Mouse (Mus musculus): Measurements from ENCODE around the gene Fat3. TPM values are rescaled to one million over a fixed set of nuclear protein-coding genes. Genes with fewer than 3 reads are reported as not detected.

Gene Fat3
- polyA plus RNA-seq, 1 experiment from 2014 or later = 0.44 TPM

- no peak overlapping the region for H3K4me3 ChIP-seq (ENCODE audit: low read length)
- no peaks in the 10 kb centered on the region for H3K4me1 ChIP-seq (ENCODE audit: control insufficient read depth, insufficient read depth, low read length)
- no peaks in the 10 kb centered on the region for H3K27me3 ChIP-seq (replicated peaks; ENCODE audit: control insufficient read depth, insufficient read depth, low read length)
- no peak overlapping the region for H3K9ac ChIP-seq (ENCODE audit: low read depth, low read length)
- no peaks in the 10 kb centered on the region for H3K36me3 ChIP-seq (ENCODE audit: control insufficient read depth, insufficient read depth, low read length)
- 84% methylated on average over 8 of the region's 8 CpGs for WGBS
- no peak overlapping the region for H3K4me2 ChIP-seq (ENCODE audit: low read depth, low read length)
- H3K27ac ChIP-seq (ENCODE audit: low read length) = no peak overlapping the region
- no peak for ATAC-seq
- no peaks in the 10 kb centered on the region for H3K9me3 ChIP-seq (ENCODE audit: control insufficient read depth, low read length)
Observed at GRCm38 (mm10) chr9:16342577-16342976, 158.5 kb downstream of the Fat3 start.

- H3K4me1 ChIP-seq (ENCODE audit: control insufficient read depth, insufficient read depth, low read length) = peaks cover 2% of the 10 kb centered on the region
- no peaks in the 10 kb centered on the region for H3K27me3 ChIP-seq (replicated peaks; ENCODE audit: control insufficient read depth, insufficient read depth, low read length)
- H3K36me3 ChIP-seq (ENCODE audit: control insufficient read depth, insufficient read depth, low read length) = no peaks in the 10 kb centered on the region
- H3K4me2 ChIP-seq (ENCODE audit: low read depth, low read length) = no peak overlapping the region
- H3K9me3 ChIP-seq (ENCODE audit: control insufficient read depth, low read length) = no peaks in the 10 kb centered on the region
- H3K27ac ChIP-seq (ENCODE audit: low read length) = no peak overlapping the region
- 21% methylated on average over 3 of the region's 3 CpGs for WGBS
- ATAC-seq = no peak
- H3K9ac ChIP-seq (ENCODE audit: low read depth, low read length) = no peak overlapping the region
- H3K4me3 ChIP-seq (ENCODE audit: low read length) = no peak overlapping the region
Observed at GRCm38 (mm10) chr9:16330290-16330984, 170.6 kb downstream of the Fat3 start.

GRCm38 (mm10) chr9:16318957-16319356 is 182.1 kb downstream of the Fat3 start:
- no peaks in the 10 kb centered on the region for H3K4me1 ChIP-seq (ENCODE audit: control insufficient read depth, insufficient read depth, low read length)
- H3K27ac ChIP-seq (ENCODE audit: low read length) = no peak overlapping the region
- no peak for ATAC-seq
- no peaks in the 10 kb centered on the region for H3K36me3 ChIP-seq (ENCODE audit: control insufficient read depth, insufficient read depth, low read length)
- no peaks in the 10 kb centered on the region for H3K9me3 ChIP-seq (ENCODE audit: control insufficient read depth, low read length)
- no peak overlapping the region for H3K4me2 ChIP-seq (ENCODE audit: low read depth, low read length)
- no peaks in the 10 kb centered on the region for H3K27me3 ChIP-seq (replicated peaks; ENCODE audit: control insufficient read depth, insufficient read depth, low read length)
- 60% methylated on average over 1 of the region's 1 CpGs for WGBS
- H3K9ac ChIP-seq (ENCODE audit: low read depth, low read length) = no peak overlapping the region
- no peak overlapping the region for H3K4me3 ChIP-seq (ENCODE audit: low read length)

- no peak overlapping the region for H3K4me3 ChIP-seq (ENCODE audit: low read length)
- H3K4me2 ChIP-seq (ENCODE audit: low read depth, low read length) = no peak overlapping the region
- ATAC-seq = no peak
- peaks cover 6% of the 10 kb centered on the region; the same call in 1 of the 2 replicates for H3K4me1 ChIP-seq (ENCODE audit: control insufficient read depth, insufficient read depth, low read length)
- no peaks in the 10 kb centered on the region for H3K27me3 ChIP-seq (replicated peaks; ENCODE audit: control insufficient read depth, insufficient read depth, low read length)
- H3K36me3 ChIP-seq (ENCODE audit: control insufficient read depth, insufficient read depth, low read length) = no peaks in the 10 kb centered on the region
- no peak overlapping the region for H3K27ac ChIP-seq (ENCODE audit: low read length)
- no peak overlapping the region for H3K9ac ChIP-seq (ENCODE audit: low read depth, low read length)
- WGBS = 38% methylated on average over 4 of the region's 4 CpGs
- H3K9me3 ChIP-seq (ENCODE audit: control insufficient read depth, low read length) = no peaks in the 10 kb centered on the region
Observed at GRCm38 (mm10) chr9:16312599-16313197, 188.4 kb downstream of the Fat3 start.

GRCm38 (mm10) chr9:16310855-16311848 is 189.9 kb downstream of the Fat3 start:
- Histone ChIP-seq H3K9me3 (ENCODE audit: control insufficient read depth, low read length) (no peaks in the 10 kb centered on the region), H3K4me3 (ENCODE audit: low read length) (no peak overlapping the region), H3K9ac (ENCODE audit: low read depth, low read length) (no peak overlapping the region), H3K4me2 (ENCODE audit: low read depth, low read length) (no peak overlapping the region), H3K27ac (ENCODE audit: low read length) (no peak overlapping the region; the same call in 1 of the 2 replicates), H3K36me3 (ENCODE audit: control insufficient read depth, insufficient read depth, low read length) (no peaks in the 10 kb centered on the region), H3K27me3 (replicated peaks; ENCODE audit: control insufficient read depth, insufficient read depth, low read length) (no peaks in the 10 kb centered on the region), H3K4me1 (ENCODE audit: control insufficient read depth, insufficient read depth, low read length) (peaks cover 6% of the 10 kb centered on the region; the same call in 1 of the 2 replicates)
- WGBS = 55% methylated on average over 5 of the region's 5 CpGs
- no peak for ATAC-seq

GRCm38 (mm10) chr9:16310305-16310704 is 190.8 kb downstream of the Fat3 start:
- Histone ChIP-seq H3K27ac (ENCODE audit: low read length) (no peak overlapping the region), H3K4me3 (ENCODE audit: low read length) (no peak overlapping the region), H3K9ac (ENCODE audit: low read depth, low read length) (no peak overlapping the region), H3K27me3 (replicated peaks; ENCODE audit: control insufficient read depth, insufficient read depth, low read length) (no peaks in the 10 kb centered on the region), H3K36me3 (ENCODE audit: control insufficient read depth, insufficient read depth, low read length) (no peaks in the 10 kb centered on the region), H3K4me1 (ENCODE audit: control insufficient read depth, insufficient read depth, low read length) (peaks cover 6% of the 10 kb centered on the region; the same call in 1 of the 2 replicates), H3K4me2 (ENCODE audit: low read depth, low read length) (no peak overlapping the region), H3K9me3 (ENCODE audit: control insufficient read depth, low read length) (no peaks in the 10 kb centered on the region)
- 68% methylated on average over 4 of the region's 4 CpGs for WGBS
- ATAC-seq = no peak

GRCm38 (mm10) chr9:16307789-16308188 is 193.3 kb downstream of the Fat3 start:
- Histone ChIP-seq H3K27ac (ENCODE audit: low read length) (no peak overlapping the region), H3K4me2 (ENCODE audit: low read depth, low read length) (no peak overlapping the region), H3K4me1 (ENCODE audit: control insufficient read depth, insufficient read depth, low read length) (peaks cover 6% of the 10 kb centered on the region; the same call in 1 of the 2 replicates), H3K9me3 (ENCODE audit: control insufficient read depth, low read length) (no peaks in the 10 kb centered on the region), H3K4me3 (ENCODE audit: low read length) (no peak overlapping the region), H3K36me3 (ENCODE audit: control insufficient read depth, insufficient read depth, low read length) (no peaks in the 10 kb centered on the region), H3K27me3 (replicated peaks; ENCODE audit: control insufficient read depth, insufficient read depth, low read length) (no peaks in the 10 kb centered on the region), H3K9ac (ENCODE audit: low read depth, low read length) (no peak overlapping the region)
- WGBS = 97% methylated on average over 1 of the region's 1 CpGs
- ATAC-seq = no peak

- no peaks in the 10 kb centered on the region for H3K9me3 ChIP-seq (ENCODE audit: control insufficient read depth, low read length)
- H3K4me3 ChIP-seq (ENCODE audit: low read length) = no peak overlapping the region
- no peak overlapping the region for H3K27ac ChIP-seq (ENCODE audit: low read length)
- no peak for ATAC-seq
- no peaks in the 10 kb centered on the region for H3K4me1 ChIP-seq (ENCODE audit: control insufficient read depth, insufficient read depth, low read length)
- H3K9ac ChIP-seq (ENCODE audit: low read depth, low read length) = no peak overlapping the region
- no peak overlapping the region for H3K4me2 ChIP-seq (ENCODE audit: low read depth, low read length)
- no peaks in the 10 kb centered on the region for H3K36me3 ChIP-seq (ENCODE audit: control insufficient read depth, insufficient read depth, low read length)
- H3K27me3 ChIP-seq (replicated peaks; ENCODE audit: control insufficient read depth, insufficient read depth, low read length) = no peaks in the 10 kb centered on the region
Observed at GRCm38 (mm10) chr9:16306222-16306621, 194.9 kb downstream of the Fat3 start.

- Histone ChIP-seq H3K4me2 (ENCODE audit: low read depth, low read length) (no peak overlapping the region), H3K9me3 (ENCODE audit: control insufficient read depth, low read length) (no peaks in the 10 kb centered on the region), H3K27ac (ENCODE audit: low read length) (no peak overlapping the region), H3K9ac (ENCODE audit: low read depth, low read length) (no peak overlapping the region), H3K4me1 (ENCODE audit: control insufficient read depth, insufficient read depth, low read length) (no peaks in the 10 kb centered on the region), H3K27me3 (replicated peaks; ENCODE audit: control insufficient read depth, insufficient read depth, low read length) (no peaks in the 10 kb centered on the region), H3K36me3 (ENCODE audit: control insufficient read depth, insufficient read depth, low read length) (no peaks in the 10 kb centered on the region), H3K4me3 (ENCODE audit: low read length) (no peak overlapping the region)
- ATAC-seq = no peak
- 83% methylated on average over 2 of the region's 2 CpGs for WGBS
Observed at GRCm38 (mm10) chr9:16305396-16306086, 195.5 kb downstream of the Fat3 start.
